Mouse (Mus musculus): Measurements from ENCODE around the gene Fbxl17.

Gene Fbxl17

GRCm38 (mm10) chr17:63459712-63460495 lies 39.9 kb downstream of the Fbxl17 start:
- DNase-seq: no peak

GRCm38 (mm10) chr17:63458052-63458451 lies 41.8 kb downstream of the Fbxl17 start:
- no peak for DNase-seq

DNA sequence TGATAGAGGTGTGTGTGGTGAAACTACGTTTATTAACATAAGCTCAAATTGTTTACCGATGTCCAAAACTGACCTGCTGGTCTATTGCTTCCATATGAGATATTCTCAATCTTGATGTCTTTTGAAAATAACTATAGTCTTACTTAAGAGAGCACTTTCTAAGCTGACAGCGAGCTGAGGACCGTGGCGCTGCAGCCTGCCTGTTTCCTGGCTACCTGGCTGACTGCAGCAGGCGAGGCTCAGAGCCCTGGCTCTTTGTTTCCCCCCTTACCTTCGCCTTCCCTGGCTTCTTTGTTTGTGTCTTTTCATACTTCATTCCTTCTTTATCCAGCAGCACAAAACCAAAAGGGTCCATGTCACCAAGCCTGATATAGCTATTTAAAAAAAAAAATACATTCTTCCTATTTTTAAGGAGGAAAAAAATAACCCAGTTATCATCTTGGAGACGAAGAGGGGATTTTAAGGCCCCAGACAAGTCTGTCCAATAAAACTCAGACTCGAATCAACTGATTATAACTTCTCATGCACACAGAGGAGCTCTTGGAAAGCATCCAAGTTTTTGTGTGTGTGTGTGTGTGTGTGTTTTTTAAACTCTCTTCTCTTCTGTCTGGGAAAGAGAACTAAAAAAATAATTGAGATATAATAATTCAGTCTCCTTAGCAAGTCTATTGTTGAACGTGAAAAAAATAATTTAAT lies 48.4 kb downstream of the Fbxl17 start:
- no peak for DNase-seq

DNA sequence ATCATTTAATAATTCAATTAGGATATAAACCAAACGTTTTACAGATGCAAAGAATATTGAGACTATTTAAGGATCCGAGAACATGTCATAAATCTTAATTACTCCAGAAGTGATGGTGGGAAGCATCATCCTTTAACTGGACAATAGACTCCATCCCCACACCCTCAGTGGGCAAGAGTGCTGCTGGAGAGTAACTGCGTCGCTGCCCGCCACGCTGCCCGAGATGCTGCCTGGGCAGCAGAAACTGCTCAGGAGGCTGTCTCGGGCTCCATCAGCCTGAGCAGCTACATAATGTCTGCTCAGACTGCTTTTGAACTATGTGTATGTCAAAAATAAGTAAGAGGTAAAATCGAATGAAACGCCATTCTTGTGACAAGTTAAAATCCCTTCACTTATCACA lies 52.1 kb downstream of the Fbxl17 start:
- DNase-seq: no peak

DNA sequence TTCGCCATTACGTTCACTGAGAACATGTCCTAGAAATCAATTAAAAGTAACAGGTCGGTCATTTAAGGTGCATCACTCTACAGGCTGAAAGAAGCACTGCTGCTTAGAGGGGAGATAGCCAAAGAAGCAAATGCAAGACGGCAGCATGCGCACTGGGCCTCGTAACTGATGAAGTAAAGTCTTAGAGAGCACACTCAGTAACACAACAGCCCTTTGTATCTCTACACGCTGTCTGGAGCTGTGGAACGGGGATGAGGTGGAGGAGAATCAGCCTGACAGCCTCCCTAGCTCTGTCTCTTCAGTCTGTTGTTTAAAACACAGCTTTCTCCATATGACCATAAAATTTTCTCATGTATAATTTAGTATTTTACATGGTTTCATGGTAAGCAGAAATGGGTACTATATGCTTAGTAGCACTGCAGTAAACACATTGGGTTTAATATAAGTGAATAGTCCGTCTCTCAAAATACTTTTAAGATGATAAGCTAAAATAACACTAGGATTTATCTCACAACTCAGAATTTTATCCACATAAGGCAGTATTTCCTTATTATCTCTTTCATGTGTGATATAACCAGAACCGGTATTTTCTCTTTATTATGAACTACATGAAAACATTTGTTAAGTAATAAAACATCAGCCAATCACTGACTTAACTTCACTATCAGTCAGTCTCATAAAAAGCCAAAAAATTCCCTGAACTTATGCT lies 52.7 kb downstream of the Fbxl17 start:
- no peak for DNase-seq

GRCm38 (mm10) chr17:63445212-63445611 lies 54.6 kb downstream of the Fbxl17 start:
- DNase-seq: no peak

DNA sequence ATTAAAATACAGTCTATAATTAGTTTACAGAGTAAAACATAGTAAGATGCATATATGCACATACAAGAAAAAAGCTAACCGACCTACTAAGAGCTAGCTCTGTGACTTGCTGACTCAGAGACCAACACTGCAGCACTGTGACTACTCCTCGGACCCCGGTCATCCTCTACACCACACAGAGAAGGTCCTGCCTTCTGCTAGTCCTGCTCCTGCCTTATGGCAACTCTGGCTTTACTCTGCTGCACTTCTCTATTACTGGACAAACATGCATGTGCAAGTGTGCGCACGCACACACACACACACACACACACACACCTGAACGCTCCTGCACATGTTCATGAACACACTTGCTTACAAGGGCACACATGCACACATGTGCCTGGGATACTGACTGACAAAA lies 62.4 kb downstream of the Fbxl17 start:
- DNase-seq: no peak

- peak in 1 of 2 experiments; percentile 33 for DNase-seq
Observed at GRCm38 (mm10) chr17:63434081-63434480, 65.7 kb downstream of the Fbxl17 start.

DNA sequence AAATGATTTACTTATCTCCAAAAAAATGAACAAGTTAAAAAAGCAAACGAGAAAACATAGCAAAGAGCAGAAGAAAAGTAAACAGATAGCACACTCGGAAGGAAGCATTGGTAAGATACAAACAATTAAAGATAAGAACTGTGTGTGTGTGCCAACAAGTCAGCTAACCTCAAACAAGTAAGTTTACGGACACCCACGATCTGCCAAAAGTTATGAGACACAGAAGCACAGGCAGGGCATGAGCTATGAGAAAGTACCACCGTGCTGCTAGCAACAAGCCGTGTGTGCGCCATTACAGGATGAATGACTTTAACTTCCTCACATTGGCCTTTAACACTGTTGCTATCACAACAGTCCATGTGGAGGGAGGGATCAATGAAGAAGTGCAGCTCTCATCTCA lies 68.2 kb downstream of the Fbxl17 start:
- peak in 1 of 2 experiments; percentile 36 for DNase-seq

GRCm38 (mm10) chr17:63430395-63431075 lies 69.3 kb downstream of the Fbxl17 start:
- DNase-seq: peak in 1 of 2 experiments; percentile 33

DNA sequence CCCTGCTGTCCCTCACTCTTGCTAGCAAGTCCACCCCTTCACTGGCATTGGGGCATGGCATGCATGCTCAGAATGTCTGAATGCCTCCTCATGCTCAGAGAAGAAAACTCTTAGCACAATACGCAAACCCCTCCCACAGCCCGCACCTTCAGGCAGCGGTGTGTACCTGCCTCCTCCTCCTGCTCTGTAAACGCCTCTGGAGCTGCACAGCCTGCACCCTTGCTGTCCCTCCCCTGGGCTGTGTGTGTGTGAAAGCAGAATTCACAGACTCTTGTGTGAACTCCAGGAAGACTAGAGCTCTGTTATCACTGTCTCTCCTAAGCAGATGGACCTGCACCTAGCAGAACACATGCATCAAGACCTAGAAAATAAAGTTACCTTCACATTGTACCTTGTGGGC lies 76.0 kb downstream of the Fbxl17 start:
- DNase-seq: no peak

DNA sequence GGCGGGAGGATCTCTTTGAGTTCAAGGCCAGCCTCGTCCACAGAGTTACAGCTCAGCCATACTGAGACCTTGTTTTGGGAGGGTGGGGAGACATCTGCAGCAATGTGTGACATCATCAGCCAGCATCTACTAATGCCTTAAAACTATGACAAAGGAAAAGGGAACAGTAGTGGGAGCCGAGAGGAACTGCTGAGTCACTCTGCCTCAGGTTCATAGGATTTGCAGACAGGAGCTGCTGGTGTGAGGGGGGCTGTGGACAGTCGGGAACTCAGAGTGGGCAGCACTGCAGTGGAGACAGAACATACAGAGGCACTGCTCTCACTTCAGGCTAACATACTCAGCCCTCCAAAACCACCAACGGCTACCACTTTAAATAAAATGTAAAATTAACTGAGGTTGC lies 77.1 kb downstream of the Fbxl17 start:
- no peak for DNase-seq

GRCm38 (mm10) chr17:63421864-63422263 lies 78.0 kb downstream of the Fbxl17 start:
- no peak for DNase-seq

DNA sequence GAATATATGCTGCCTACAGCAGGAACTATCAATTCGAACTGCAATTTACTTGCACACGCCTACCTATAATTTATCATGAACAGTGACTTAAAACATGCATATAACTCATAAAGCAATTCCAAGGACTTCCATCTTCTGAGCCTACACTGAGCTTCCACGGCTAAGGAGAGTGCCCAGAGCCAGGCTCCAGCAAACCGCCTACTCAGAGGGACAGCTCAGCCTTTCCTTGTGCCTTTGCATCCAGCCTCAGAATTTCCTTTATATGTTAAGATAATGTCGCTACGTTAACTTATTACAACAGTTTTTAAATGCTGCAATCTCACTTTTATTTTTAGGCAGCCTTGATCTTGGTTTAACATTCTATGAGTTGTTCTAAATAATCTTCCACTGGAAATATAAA lies 80.3 kb downstream of the Fbxl17 start:
- no peak for DNase-seq

DNA sequence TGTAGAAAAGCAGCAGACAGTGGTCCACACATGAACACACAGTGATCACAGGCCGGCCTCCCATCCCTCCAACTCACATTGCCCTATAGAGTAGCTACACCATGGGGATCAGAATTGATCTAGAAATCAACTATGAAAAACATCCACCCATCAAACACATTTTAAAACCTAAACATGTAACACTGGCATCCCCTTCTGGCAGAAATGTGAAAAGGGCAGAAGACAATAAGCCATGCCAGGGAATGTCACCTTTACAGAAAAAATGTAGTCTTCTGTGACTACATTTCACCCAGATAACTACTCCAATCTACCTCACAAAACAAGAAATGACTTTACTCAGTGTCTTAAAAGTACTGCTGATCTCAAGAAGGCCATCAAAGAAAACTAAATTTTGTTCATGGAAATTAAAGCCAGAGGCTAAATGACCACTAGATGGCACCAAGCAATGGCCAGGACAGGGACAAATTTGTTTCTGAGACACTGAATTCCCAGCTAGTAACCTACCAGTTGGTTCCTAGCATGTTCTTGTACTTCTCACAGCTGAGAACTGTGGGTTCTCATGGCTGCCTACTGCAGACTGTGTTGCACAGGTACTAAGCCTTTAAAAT lies 85.7 kb downstream of the Fbxl17 start:
- DNase-seq: peak in 1 of 2 experiments; percentile 20

DNA sequence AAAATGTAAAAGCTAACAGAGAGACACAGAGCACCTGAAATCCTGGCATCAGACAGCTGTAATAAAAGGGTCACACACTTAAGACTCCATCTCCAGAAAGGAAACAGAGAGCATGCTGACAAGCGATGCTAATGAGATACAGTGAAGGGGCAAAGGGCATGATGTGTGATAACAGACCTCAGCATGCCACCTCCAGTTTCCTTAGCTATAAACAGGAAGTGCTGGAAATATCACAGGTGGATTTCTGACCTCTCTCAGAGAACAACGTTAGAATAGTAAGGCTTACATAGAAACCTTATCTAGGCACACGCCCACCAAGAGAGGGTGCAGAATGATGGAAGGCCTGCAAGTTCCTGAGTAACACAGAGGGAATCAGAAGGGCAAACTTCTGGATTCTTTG lies 88.3 kb downstream of the Fbxl17 start:
- DNase-seq: no peak

GRCm38 (mm10) chr17:63410101-63410500 lies 89.7 kb downstream of the Fbxl17 start:
- DNase-seq: no peak

- DNase-seq: no peak
Observed at GRCm38 (mm10) chr17:63405955-63406354, 93.9 kb downstream of the Fbxl17 start.

DNA sequence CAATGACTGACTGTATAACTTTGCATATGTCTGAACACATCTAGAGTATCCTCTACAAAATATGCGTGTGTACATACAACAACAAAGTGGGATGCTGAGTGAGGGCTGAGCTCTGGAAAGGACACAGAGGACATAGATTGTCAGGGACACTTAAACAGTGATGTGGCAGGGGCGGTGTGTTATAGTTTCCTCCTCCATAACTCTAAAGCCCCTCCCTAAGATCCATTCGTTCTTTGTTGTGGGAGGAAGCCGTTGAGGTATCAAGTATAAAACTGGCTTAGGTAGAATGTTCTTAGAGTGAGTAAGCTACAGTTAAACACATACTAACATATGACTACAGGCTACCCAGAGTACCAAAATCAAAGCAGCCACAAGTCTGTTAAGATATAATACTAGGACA lies 94.3 kb downstream of the Fbxl17 start:
- DNase-seq: no peak

- DNase-seq: peak; percentile 31 to 43
Observed at GRCm38 (mm10) chr17:63404968-63405367, 94.8 kb downstream of the Fbxl17 start.

DNA sequence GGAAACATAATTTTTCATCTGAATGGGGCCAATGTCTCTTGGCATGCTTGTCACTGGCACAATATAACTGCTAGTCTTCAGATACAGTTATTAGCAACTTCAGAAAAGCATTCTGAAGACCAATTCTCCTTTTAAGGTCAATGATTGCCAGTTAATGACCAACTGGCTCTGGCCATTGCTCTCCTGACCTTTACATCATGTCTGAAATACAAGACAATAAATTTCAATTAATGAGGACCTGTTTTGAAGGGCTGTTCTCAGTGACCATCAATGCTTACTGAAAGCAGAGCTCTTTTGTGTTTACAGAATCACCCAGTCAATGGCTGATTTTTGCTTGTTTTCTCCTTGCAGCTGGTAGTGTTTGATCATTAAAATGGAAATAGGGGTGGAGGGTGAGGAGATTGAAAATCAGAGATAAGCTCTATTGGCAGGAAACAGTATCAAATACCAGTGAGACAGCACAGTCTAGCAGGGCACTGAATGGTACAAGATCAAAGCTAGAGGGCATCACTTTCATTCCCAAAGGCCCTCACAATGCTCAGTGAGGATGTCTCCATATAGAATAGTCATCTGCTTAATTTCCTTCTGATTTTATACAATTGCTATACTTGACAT lies 95.9 kb downstream of the Fbxl17 start:
- no peak for DNase-seq

Data from lung, postnatal 4 days (tissue).